Mouse (Mus musculus): ENCODE data around the gene Efna2. TPM values are rescaled to one million over a fixed set of nuclear protein-coding genes. Genes with fewer than 3 reads are reported as not detected.

Efna2 gene
- total and polyA plus RNA-seq, 3 experiments, result 0.23 to 1.5 (median 0.86) TPM

GRCm38 (mm10) chr10:80226071-80226415, 46.8 kb downstream of the Efna2 start:
- Histone ChIP-seq H3K27me3 (replicated peaks) (peaks cover 12% of the 10 kb centered on the region), H3K9ac (ENCODE audit: insufficient read depth, low read depth) (peak overlapping the region; percentile 44; the same call in 1 of the 2 replicates), H3K9me3 (replicated peaks; ENCODE audit: low read length) (no peaks in the 10 kb centered on the region), H3K79me2 (replicated peaks; ENCODE audit: control insufficient read depth, extremely low read depth, insufficient read depth, poor library complexity, severe bottlenecking) (no peaks in the 10 kb centered on the region; the same call in 1 of the 2 replicates), H3K4me3 (replicated peaks in 1 of 3; ENCODE audit: low read depth in 2 of 3, low read length in 2 of 3, poor library complexity in 1 of 3) (peak overlapping the region; percentile 41 to 84 (median 51)), H3K27ac (ENCODE audit: insufficient read depth, low read depth) (no peak overlapping the region), H3K4me2 (ENCODE audit: insufficient read depth, low read depth, poor library complexity, severe bottlenecking) (peak overlapping the region; percentile 33), H3K4me1 (ENCODE audit: control insufficient read depth in 1 of 2, insufficient read depth in 2 of 2) (peaks cover 6 to 18% of the 10 kb centered on the region in 2 experiments), H3K36me3 (replicated peaks in 1 of 2; ENCODE audit: control insufficient read depth in 1 of 2, insufficient read depth in 1 of 2, low read length in 1 of 2) (peaks cover 12 to 33% of the 10 kb centered on the region in 2 experiments)
- no peak for DNase-seq (ENCODE audit: extremely low read depth)
- in situ Hi-C loops (cut with MboI; ENCODE audit: low pct_ligation_motif_present, low pct_unique_long_range_greater_than_20kb, low sequenced_read_pairs) (no loop called here), dilution Hi-C loops (cut with MboI; ENCODE audit: extremely low pct_ligation_motif_present, extremely low pct_unique_long_range_greater_than_20kb, low sequenced_read_pairs) (no loop called here)
- TF ChIP-seq POLR2A (IDR thresholded peaks at IDR 0.05; ENCODE audit: low read depth, low read length), result no peak; the same call in 1 of the 2 replicates
- TF ChIP-seq IRF4 (IDR thresholded peaks at IDR 0.05; ENCODE audit: low read depth, low read length), result no peak
- TF ChIP-seq MAZ (IDR thresholded peaks at IDR 0.05; ENCODE audit: low read depth, low read length), result no peak
- TF ChIP-seq KAT2A (IDR thresholded peaks at IDR 0.05; ENCODE audit: insufficient replicate concordance, low read length), result no peak
- TF ChIP-seq TCF12 (IDR thresholded peaks at IDR 0.05; ENCODE audit: low read depth, low read length), result no peak; the same call in 1 of the 2 replicates

- in situ Hi-C loops (cut with MboI; ENCODE audit: low pct_ligation_motif_present, low pct_unique_long_range_greater_than_20kb, low sequenced_read_pairs) (no loop called here), dilution Hi-C loops (cut with MboI; ENCODE audit: extremely low pct_ligation_motif_present, extremely low pct_unique_long_range_greater_than_20kb, low sequenced_read_pairs) (no loop called here)
- no peak for TF ChIP-seq SIN3A (IDR thresholded peaks at IDR 0.05; ENCODE audit: low read length)
- 0 out of 2 replicates have a peak, but pooled peaks have one; percentile 17 for TF ChIP-seq TCF12 (IDR thresholded peaks at IDR 0.05; ENCODE audit: low read depth, low read length)
- no peak for TF ChIP-seq UBTF (IDR thresholded peaks at IDR 0.05; ENCODE audit: low read depth, low read length)
- peak in 1 of 2 experiments; percentile 29; a peak in 2 of 4 replicates for TF ChIP-seq CTCF (conservative IDR thresholded peaks at IDR 0.05 in 1 of 2, IDR thresholded peaks at IDR 0.05 in 1 of 2; ENCODE audit: low read depth in 2 of 2, low read length in 2 of 2)
- TF ChIP-seq ELF1 (IDR thresholded peaks at IDR 0.05; ENCODE audit: low read depth, low read length), result no peak; the same call in 1 of the 2 replicates
- TF ChIP-seq PAX5 (IDR thresholded peaks at IDR 0.05; ENCODE audit: low read length), result no peak
- TF ChIP-seq ETS1 (conservative IDR thresholded peaks at IDR 0.05; ENCODE audit: low read depth, low read length), result no peak
- no peak for TF ChIP-seq JUND (conservative IDR thresholded peaks at IDR 0.05; ENCODE audit: low read depth, low read length)
- TF ChIP-seq ZC3H11A (IDR thresholded peaks at IDR 0.05; ENCODE audit: low read depth, low read length), result no peak
- TF ChIP-seq ZMIZ1 (IDR thresholded peaks at IDR 0.05; ENCODE audit: low read depth, low read length), result no peak
- TF ChIP-seq POLR2A (IDR thresholded peaks at IDR 0.05; ENCODE audit: low read depth, low read length), result peak; percentile 62
- TF ChIP-seq BHLHE40 (IDR thresholded peaks at IDR 0.05; ENCODE audit: low read depth, low read length), result peak; percentile 55; the same call in 1 of the 2 replicates
- no peak for TF ChIP-seq CHD2 (IDR thresholded peaks at IDR 0.05; ENCODE audit: low read length)
- no peak for TF ChIP-seq EP300 (IDR thresholded peaks at IDR 0.05; ENCODE audit: low read length)
- no peak for TF ChIP-seq E2F4 (IDR thresholded peaks at IDR 0.05; ENCODE audit: insufficient replicate concordance, low read depth, low read length)
- no peak for TF ChIP-seq ZKSCAN1 (IDR thresholded peaks at IDR 0.05; ENCODE audit: borderline replicate concordance, low read depth, low read length)
- no peak for TF ChIP-seq NELFE (IDR thresholded peaks at IDR 0.05; ENCODE audit: low read depth, low read length)
- TF ChIP-seq MAZ (IDR thresholded peaks at IDR 0.05; ENCODE audit: low read depth, low read length), result no peak
- peak; percentile 28; the same call in 1 of the 2 replicates for TF ChIP-seq MYC (IDR thresholded peaks at IDR 0.05; ENCODE audit: low read depth, low read length)
- TF ChIP-seq USF1 (IDR thresholded peaks at IDR 0.05; ENCODE audit: low read depth, low read length), result no peak
- TF ChIP-seq RAD21 (IDR thresholded peaks at IDR 0.05; ENCODE audit: low read depth, low read length), result no peak
- TF ChIP-seq NRF1 (IDR thresholded peaks at IDR 0.05; ENCODE audit: low read depth, low read length), result peak; percentile 51; the same call in 1 of the 2 replicates
- no peak for TF ChIP-seq SMC3 (IDR thresholded peaks at IDR 0.05; ENCODE audit: low read depth, low read length)
- 0 out of 2 replicates have a peak, but pooled peaks have one; percentile 51 for TF ChIP-seq MAX (IDR thresholded peaks at IDR 0.05; ENCODE audit: low read length)
- TF ChIP-seq USF2 (conservative IDR thresholded peaks at IDR 0.05; ENCODE audit: low read depth, low read length), result no peak
- no peak for TF ChIP-seq IRF4 (IDR thresholded peaks at IDR 0.05; ENCODE audit: low read depth, low read length)
- TF ChIP-seq TBP (conservative IDR thresholded peaks at IDR 0.05; ENCODE audit: low read depth, low read length), result no peak
- TF ChIP-seq MXI1 (IDR thresholded peaks at IDR 0.05; ENCODE audit: low read depth, low read length), result peak; percentile 90
- TF ChIP-seq KAT2A (IDR thresholded peaks at IDR 0.05; ENCODE audit: insufficient replicate concordance, low read length), result no peak
- no peak; the same call in 1 of the 2 replicates for TF ChIP-seq HCFC1 (IDR thresholded peaks at IDR 0.05; ENCODE audit: low read depth, low read length)
- Histone ChIP-seq H3K9ac (ENCODE audit: insufficient read depth, low read depth) (peak within 1 kb of the TSS; percentile 75), H3K9me3 (replicated peaks; ENCODE audit: low read length) (no peaks in the 10 kb centered on the region), H3K4me2 (ENCODE audit: insufficient read depth, low read depth, poor library complexity, severe bottlenecking) (peak within 1 kb of the TSS; percentile 82), H3K4me3 (replicated peaks in 1 of 3; ENCODE audit: low read depth in 2 of 3, low read length in 2 of 3, poor library complexity in 1 of 3) (peak within 1 kb of the TSS; percentile 76 to 90 (median 84)), H3K36me3 (replicated peaks in 1 of 2; ENCODE audit: control insufficient read depth in 1 of 2, insufficient read depth in 1 of 2, low read length in 1 of 2) (peaks cover 15 to 37% of the 10 kb centered on the region in 2 experiments), H3K79me2 (replicated peaks; ENCODE audit: control insufficient read depth, extremely low read depth, insufficient read depth, poor library complexity, severe bottlenecking) (no peaks in the 10 kb centered on the region; the same call in 1 of the 2 replicates), H3K27me3 (replicated peaks) (peaks cover 8% of the 10 kb centered on the region), H3K4me1 (ENCODE audit: control insufficient read depth in 1 of 2, insufficient read depth in 2 of 2) (peaks cover 6 to 18% of the 10 kb centered on the region in 2 experiments), H3K27ac (ENCODE audit: insufficient read depth, low read depth) (no peak within 1 kb of the TSS)
- peak; percentile 98 for DNase-seq (ENCODE audit: extremely low read depth)
These were observed 47.3 kb downstream of the Efna2 start, which contains the start of gene Mum1 for GRCm38 (mm10) chr10:80226416-80227165. Gene Mum1 (plus strand): TSS chr10:80226434.

Data from CH12.LX (cell line).